Mouse (Mus musculus) neural tube, embryonic 11.5 days (tissue): ENCODE measurements around the gene Tmc4. TPM values are rescaled to one million over a fixed set of nuclear protein-coding genes. Genes with fewer than 3 reads are reported as not detected.

Experiments
- ATAC-seq: fragments of 200-750 bp; cut with Nextera tagmentation; 2 replicates; pipeline ENCODE4 v1.8.0; 2017; ENCODE audit warnings: moderate number of reproducible peaks, mild to moderate bottlenecking, moderate TSS enrichment, moderate library complexity; ENCODE audit not compliant: insufficient read depth, low FRiP score, low TSS enrichment
- DNase-seq: peaks from one replicate; pipeline ENCODE4 v3.0.0-alpha.2; 2015; ENCODE audit warnings: low spot score
- H3K27ac ChIP-seq: fragments of 300-500 bp; sonication (generic); 2 replicates; pipeline ENCODE4 v1.5.1; 2014; ENCODE audit warnings: low read depth, mild to moderate bottlenecking, low read length
- H3K27me3 ChIP-seq: fragments of 300-500 bp; sonication (generic); 2 replicates; pipeline ENCODE4 v1.6.1; 2014; ENCODE audit warnings: mild to moderate bottlenecking, low read length, mixed read lengths; ENCODE audit not compliant: control insufficient read depth, insufficient read depth
- H3K36me3 ChIP-seq: fragments of 300-500 bp; sonication (generic); 2 replicates; pipeline ENCODE4 v1.6.1; 2014; ENCODE audit warnings: mild to moderate bottlenecking, low read length, moderate library complexity, mixed read lengths; ENCODE audit not compliant: control insufficient read depth, insufficient read depth
- H3K4me1 ChIP-seq: fragments of 300-500 bp; sonication (generic); 2 replicates; pipeline ENCODE4 v1.6.1; 2014; ENCODE audit warnings: low read length, mixed read lengths; ENCODE audit not compliant: control insufficient read depth, insufficient read depth
- H3K4me2 ChIP-seq: fragments of 300-500 bp; sonication (generic); 2 replicates; pipeline ENCODE4 v1.6.1; 2014; ENCODE audit warnings: low read depth, mild to moderate bottlenecking, moderate library complexity
- H3K4me3 ChIP-seq: fragments of 300-500 bp; sonication (generic); 2 replicates; pipeline ENCODE4 v1.5.1; 2014; ENCODE audit warnings: low read depth, low read length
- H3K9ac ChIP-seq: fragments of 300-500 bp; sonication (generic); 2 replicates; pipeline ENCODE4 v1.6.1; 2014; ENCODE audit warnings: mild to moderate bottlenecking, low read length
- H3K9me3 ChIP-seq: fragments of 300-500 bp; sonication (generic); 2 replicates; pipeline ENCODE4 v1.6.1; 2016; ENCODE audit warnings: low read length; ENCODE audit not compliant: control insufficient read depth
- WGBS: fragments of 180-500 bp; shearing (Covaris S2); extraction: QIAGEN DNeasy Blood & Tissue Kit; methylation state at CpG from one replicate; pipeline ENCODE4 v1.1.7; 2014; 5-methylcytosine and 5-hydroxymethylcytosine counted together
- polyA plus RNA-seq: library from polyadenylated mRNA; unstranded; fragments of >200 nt; fragmentation: Nextera tagmentation; extraction: Ambion mirVana; gene quantifications from 2 replicates; pipeline ENCODE4 v1.2.1, GENCODE M21; 2014

The Tmc4 gene
- polyA plus RNA-seq, 1 experiment from 2014 or later = 3.3 TPM

DNA sequence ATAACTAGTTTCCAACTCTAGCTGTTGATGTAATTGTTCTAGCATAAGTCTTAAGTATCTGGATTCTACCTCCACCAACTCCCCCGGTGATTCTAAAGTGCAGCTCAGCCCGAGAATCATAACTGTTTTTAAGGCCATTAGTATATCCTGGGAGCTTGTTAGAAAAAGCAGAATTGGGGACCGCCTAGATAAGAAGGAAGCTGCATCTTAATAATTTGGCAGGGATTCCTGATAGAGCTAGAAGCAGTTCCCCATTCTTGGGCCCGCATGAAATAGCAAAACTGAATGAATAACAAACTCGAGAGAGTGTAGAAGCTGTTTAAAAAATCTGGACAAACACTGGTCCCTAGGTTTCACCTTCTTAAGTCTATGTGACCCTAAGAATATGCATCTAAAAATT lies 33.9 kb downstream of the Tmc4 start:
- WGBS = 77% methylated on average over 5 of the region's 5 CpGs
- H3K4me2 ChIP-seq = no peak overlapping the region

DNA sequence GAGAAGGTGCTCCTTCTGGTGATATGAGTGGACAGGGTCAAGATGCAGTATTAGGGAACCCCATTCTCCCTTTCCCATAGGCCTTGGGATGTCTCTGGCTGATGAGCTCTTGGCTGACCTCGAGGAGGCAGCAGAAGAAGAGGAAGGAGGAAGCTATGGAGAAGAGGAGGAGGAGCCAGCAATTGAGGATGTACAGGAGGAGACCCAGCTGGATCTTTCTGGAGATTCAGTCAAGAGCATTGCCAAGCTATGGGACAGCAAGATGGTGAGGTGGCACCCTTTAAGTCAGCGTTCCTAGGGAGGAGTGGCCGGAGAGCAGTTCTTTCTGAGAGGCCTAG lies 46.9 kb downstream of the Tmc4 start:
- no peak for DNase-seq
- ATAC-seq = no peak
- 65% methylated on average over 3 of the region's 3 CpGs for WGBS

More for the DNA sequence above, 33.9 kb downstream of the Tmc4 start:
- Histone ChIP-seq H3K9ac (no peak overlapping the region), H3K4me1 (peaks cover 21% of the 10 kb centered on the region), H3K4me3 (no peak overlapping the region), H3K9me3 (0 out of 2 replicates have a peak, but pooled peaks cover 3% of the 10 kb centered on the region), H3K27me3 (no peaks in the 10 kb centered on the region), H3K27ac (no peak overlapping the region), H3K36me3 (peaks cover 9% of the 10 kb centered on the region)
- no peak for DNase-seq
- no peak for ATAC-seq

GRCm38 (mm10) chr7:3629543-3630477 lies 47.5 kb downstream of the Tmc4 start, which contains the start of the genes Tfpt and Prpf31:
Gene Tfpt, minus strand, starts transcription at chr7:3629929.
Gene Prpf31, plus strand, starts transcription at chr7:3629985.
- Histone ChIP-seq H3K4me3 (peak within 1 kb of the TSS; percentile 57), H3K9me3 (no peaks in the 10 kb centered on the region), H3K4me1 (peaks cover 10% of the 10 kb centered on the region), H3K27ac (no peak within 1 kb of the TSS), H3K27me3 (no peaks in the 10 kb centered on the region), H3K4me2 (peak within 1 kb of the TSS; percentile 92), H3K36me3 (peaks cover 3% of the 10 kb centered on the region; the same call in 1 of the 2 replicates), H3K9ac (peak within 1 kb of the TSS; percentile 79)
- ATAC-seq (peak; percentile 85), DNase-seq (peak; percentile 91)
- WGBS = under 1% methylated on average over 47 of the region's 47 CpGs

More for the DNA sequence above, 46.9 kb downstream of the Tmc4 start:
- Histone ChIP-seq H3K9me3 (no peaks in the 10 kb centered on the region), H3K4me1 (peaks cover 10% of the 10 kb centered on the region), H3K27me3 (no peaks in the 10 kb centered on the region), H3K36me3 (peaks cover 3% of the 10 kb centered on the region; the same call in 1 of the 2 replicates), H3K27ac (no peak overlapping the region), H3K4me3 (peak overlapping the region; percentile 57), H3K9ac (peak overlapping the region; percentile 79), H3K4me2 (peak overlapping the region; percentile 90)

- 44% methylated on average over 4 of the region's 4 CpGs for WGBS
- Histone ChIP-seq H3K36me3 (no peaks in the 10 kb centered on the region; the same call in 1 of the 2 replicates), H3K4me3 (peak overlapping the region; percentile 57), H3K4me1 (peaks cover 10% of the 10 kb centered on the region), H3K9ac (peak overlapping the region; percentile 67), H3K4me2 (peak overlapping the region; percentile 92), H3K9me3 (no peaks in the 10 kb centered on the region), H3K27me3 (no peaks in the 10 kb centered on the region), H3K27ac (no peak overlapping the region)
- DNase-seq (no peak), ATAC-seq (peak; percentile 56; the same call in 1 of the 2 replicates)
Observed at GRCm38 (mm10) chr7:3629030-3629429, 48.3 kb downstream of the Tmc4 start.

DNA sequence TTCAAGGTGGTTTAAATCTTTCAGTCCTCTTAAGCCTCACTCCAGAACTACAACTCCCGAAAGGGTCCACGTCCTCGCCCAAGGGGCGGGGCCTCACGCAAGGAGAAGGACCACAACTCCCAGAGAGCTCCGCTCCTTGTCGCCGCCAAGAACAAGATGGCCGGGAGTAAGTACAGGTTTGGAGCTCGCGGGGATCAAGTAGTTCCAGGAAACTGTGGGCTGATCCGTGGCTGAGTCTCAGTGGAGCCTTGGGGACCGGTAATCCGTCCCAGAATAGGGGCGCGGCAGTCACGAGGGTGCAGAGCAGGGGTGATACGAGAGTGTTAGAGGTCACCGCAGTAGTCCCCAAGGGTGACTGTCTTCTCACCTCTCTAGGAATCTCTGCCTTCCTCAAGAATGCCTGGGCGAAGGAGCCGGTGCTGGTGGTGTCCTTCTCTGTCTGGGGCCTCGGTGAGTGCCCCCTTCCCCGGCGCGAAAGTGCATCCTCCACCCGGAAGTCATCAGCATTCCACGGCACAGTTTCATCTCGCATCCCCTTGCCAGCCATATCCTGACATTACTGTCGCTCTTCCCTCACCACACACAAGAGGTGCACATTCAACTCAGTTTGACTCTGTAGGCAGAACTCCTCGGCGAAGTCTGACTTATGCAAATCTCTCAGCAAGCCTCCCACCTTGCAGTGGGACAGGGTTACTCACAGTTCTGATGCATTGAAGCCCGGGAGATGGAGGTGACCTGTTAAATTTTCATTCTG lies 59.9 kb downstream of the Tmc4 start, which contains the start of gene Ndufa3:
Ndufa3 (plus strand) TSS at position 132 of the 754 bp plus-strand sequence.
- peaks cover 10% of the 10 kb centered on the region for H3K36me3 ChIP-seq
- no peaks in the 10 kb centered on the region for H3K27me3 ChIP-seq
- peak within 1 kb of the TSS; percentile 73 for H3K4me2 ChIP-seq
- ATAC-seq = peak; percentile 95
- peak within 1 kb of the TSS; percentile 66 for H3K4me3 ChIP-seq
- H3K4me1 ChIP-seq = peaks cover 6% of the 10 kb centered on the region; the same call in 1 of the 2 replicates
- H3K9ac ChIP-seq = peak within 1 kb of the TSS; percentile 69
- WGBS = under 1% methylated on average over 32 of the region's 32 CpGs
- H3K27ac ChIP-seq = no peak within 1 kb of the TSS
- DNase-seq = peak; percentile 87
- H3K9me3 ChIP-seq = no peaks in the 10 kb centered on the region

GRCm38 (mm10) chr7:3616389-3617241 lies 60.7 kb downstream of the Tmc4 start:
- 41% methylated on average over 6 of the region's 6 CpGs for WGBS
- Histone ChIP-seq H3K4me1 (peaks cover 6% of the 10 kb centered on the region; the same call in 1 of the 2 replicates), H3K4me3 (peak overlapping the region; percentile 66), H3K9me3 (no peaks in the 10 kb centered on the region), H3K27me3 (no peaks in the 10 kb centered on the region), H3K9ac (no peak overlapping the region), H3K4me2 (peak overlapping the region; percentile 73; the same call in 1 of the 2 replicates), H3K36me3 (peaks cover 10% of the 10 kb centered on the region), H3K27ac (no peak overlapping the region)
- no peak for DNase-seq
- peak; percentile 35 for ATAC-seq

- Histone ChIP-seq H3K4me1 (peaks cover 6% of the 10 kb centered on the region; the same call in 1 of the 2 replicates), H3K27ac (no peak within 1 kb of the TSS), H3K27me3 (no peaks in the 10 kb centered on the region), H3K4me3 (peak within 1 kb of the TSS; percentile 66; the same call in 1 of the 2 replicates), H3K36me3 (peaks cover 10% of the 10 kb centered on the region), H3K9me3 (no peaks in the 10 kb centered on the region), H3K4me2 (peak within 1 kb of the TSS; percentile 73; the same call in 1 of the 2 replicates), H3K9ac (no peak within 1 kb of the TSS)
- 85% methylated on average over 4 of the region's 4 CpGs for WGBS
- DNase-seq = no peak
- ATAC-seq = no peak
Observed at GRCm38 (mm10) chr7:3616057-3616388, 61.3 kb downstream of the Tmc4 start, which contains the start of gene Oscar. Gene Oscar, minus strand, starts transcription at chr7:3616157.
